Mouse (Mus musculus) layer of hippocampus, postnatal 10 days (tissue): ENCODE data around the gene Camta1. TPM values are rescaled to one million over a fixed set of nuclear protein-coding genes. Genes with fewer than 3 reads are reported as not detected.

Experiments
- DNase-seq, 2 experiments: peaks; one replicate each; pipeline ENCODE4 v3.0.0; 2021; ENCODE audit warnings: low spot score in 2 of 2
- total RNA-seq, 2 experiments: library from RNA; stranded (reverse); gene quantifications; 2 replicates each; pipeline ENCODE4 v1.2.3; 2021

Camta1 gene
- total RNA-seq, 2 experiments from 2014 or later, result 218 to 223 TPM

DNA sequence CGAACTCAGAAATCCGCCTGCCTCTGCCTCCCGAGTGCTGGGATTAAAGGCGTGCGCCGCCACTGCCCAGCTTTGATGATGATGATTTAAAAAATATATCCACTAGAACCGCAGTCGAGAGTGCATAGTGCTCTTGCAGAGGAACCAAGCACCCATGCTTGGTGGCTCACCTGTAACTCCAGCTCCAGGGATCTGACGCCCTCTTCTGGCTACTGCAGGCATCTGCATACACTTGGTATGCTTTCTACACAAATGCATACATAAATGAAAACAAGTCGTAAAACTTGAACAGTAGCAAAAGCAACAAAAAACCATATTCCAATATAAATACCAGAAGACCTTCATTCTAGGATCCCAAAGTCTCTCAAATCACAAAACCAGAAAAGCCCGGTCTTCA is 896.1 kb downstream of the Camta1 start:
- DNase-seq, result no peak

DNA sequence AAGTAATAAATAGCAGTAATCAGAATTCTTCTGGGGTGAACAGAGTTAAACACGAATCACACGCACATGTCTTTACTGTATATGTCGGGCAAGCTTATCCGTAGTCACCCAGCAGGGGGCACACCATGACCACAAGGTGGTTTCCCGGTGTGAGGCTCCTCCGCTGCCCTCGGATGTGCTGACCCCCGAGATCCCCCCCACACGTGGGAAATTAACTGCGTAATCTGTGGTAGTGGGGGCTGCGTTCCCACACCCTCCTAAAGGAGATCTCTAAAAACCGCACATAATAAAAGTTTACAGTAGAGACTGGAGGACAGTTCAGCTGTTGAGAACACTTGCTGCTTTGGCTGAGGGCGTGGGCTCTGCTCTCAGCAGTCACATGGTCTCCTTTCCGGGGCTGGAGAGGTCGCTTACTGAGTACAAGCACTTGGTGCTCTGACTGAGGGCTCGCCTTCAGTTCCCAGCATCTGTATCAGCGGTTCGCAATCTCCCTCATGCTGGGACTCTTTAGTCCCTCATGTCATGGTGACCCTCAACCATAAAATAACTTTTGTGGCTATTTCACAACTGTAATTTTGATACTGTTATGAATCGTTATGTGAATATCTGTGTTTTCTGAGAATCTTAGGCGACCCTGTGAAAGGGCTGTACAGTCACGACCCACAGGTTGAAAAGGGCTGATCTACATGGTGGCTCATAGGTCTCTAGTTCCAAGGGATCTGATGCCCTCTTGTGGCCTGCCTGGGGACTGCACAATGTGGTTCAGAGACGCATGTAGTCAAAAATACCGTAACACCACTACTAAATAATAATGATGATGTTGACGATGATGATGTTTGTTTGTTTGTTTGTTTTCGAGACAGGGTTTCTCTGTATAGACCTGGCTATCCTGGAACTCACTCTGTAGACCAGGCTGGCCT is 896.8 kb downstream of the Camta1 start:
- peak; percentile 92 to 94 for DNase-seq

DNA sequence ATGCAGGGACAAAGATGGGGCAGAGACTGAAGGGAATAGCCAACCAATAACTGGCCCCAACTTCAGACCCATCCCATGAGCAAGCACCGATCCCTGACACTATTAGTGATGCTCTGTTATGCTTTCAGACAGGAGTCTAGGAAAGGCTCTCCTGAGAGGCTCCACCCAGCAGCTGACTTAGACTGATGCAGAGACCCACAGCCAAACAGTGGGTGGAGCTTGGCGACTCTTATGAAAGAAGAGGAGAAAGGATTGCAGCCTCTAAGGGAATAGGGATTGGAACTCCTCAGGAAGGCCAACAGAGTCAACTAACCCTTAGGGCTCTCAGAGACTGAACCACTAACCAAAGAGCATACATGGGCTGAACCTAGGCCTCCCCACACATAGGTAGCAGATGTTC is 898.0 kb downstream of the Camta1 start:
- no peak for DNase-seq

DNA sequence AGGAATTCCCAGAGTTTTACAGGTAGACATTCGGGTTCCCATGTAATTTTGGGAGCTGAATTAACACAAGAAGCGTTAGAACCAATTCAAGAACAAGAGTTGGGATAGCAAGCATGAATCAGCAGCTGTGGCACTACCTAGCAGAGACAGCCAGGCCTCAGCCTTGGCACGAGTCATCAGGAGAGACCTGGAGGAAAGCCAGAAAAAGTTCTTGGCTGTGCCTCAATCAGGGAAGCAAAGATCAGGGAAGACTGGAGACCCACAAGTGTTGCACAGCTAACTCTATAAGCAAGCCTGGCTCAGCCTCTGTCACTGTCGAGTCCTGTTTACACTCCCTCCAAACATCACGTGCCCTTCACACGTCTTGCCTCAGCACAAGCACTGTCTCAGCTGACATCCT is 899.4 kb downstream of the Camta1 start:
- DNase-seq, result no peak

DNA sequence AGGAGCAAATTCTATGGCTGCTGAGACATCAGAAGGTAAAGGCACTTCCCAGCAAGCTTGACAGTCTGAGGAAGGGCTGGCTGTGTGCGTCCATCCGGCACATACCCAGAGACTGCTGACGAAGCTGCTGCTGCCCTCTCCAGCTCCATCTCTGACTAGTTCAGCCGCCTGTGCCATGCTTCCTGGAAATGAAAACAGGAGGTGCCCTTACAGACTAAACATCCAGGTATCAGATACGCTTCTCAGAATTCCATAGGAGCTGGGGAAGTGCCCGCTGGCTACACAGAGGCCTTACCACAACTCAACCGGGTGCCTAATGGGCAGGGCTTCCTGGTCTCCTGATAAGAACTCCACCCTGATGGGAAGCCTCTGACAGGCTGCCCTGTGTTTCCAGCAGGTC is 903.1 kb downstream of the Camta1 start:
- DNase-seq, result no peak

DNA sequence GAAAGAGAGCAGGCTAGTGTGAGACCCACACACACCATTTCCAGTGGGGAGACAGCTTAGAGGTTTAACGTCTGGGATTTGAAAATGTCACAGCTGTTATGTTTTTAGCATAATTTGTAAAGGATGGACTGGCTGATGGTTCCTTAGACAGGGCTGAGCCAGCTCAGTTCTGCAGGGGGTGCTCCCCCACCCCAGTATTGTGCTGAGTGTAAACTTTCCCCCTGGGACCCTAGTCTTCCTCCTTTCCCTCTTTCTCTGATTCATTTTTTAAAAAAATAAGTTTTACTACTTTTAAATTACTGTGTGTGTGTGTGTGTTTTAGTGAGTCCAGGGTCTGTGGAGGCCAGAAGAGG is 904.6 kb downstream of the Camta1 start:
- DNase-seq, result no peak

DNA sequence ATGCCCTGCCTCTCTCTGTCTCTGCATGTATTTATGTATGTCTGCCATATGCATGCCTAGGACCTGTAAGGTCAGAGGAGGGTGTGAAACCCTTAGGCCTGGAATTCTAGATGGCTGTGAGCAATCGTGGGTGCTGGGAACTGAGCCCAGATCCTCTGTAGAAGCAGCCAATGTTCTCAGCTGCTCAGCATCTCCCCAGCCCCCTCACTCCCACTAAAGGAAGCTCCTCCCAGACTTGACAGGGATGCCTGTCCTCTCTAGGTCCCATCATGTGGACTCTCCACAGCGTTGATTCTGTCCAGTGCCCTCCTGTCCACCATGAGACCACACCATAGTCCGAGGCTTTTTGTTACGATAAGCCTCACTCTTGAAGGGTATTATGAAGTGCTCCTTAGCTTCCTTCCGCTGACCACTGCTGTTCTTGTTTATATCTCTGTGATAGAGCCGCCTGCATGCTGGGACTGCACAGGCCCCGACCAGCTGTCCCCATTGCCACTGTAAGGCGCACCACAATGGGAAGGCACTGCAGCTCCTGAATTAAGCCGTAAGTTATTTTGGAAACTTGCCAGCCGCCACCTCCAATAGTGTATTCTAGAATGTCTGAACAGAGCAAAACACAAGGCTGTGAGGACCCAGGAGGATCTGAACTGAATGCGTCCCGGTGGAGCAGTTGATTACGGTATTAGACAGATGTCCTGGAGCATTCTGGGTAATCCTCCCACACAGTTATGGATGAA is 905.1 kb downstream of the Camta1 start:
- peak; percentile 30 for DNase-seq

DNA sequence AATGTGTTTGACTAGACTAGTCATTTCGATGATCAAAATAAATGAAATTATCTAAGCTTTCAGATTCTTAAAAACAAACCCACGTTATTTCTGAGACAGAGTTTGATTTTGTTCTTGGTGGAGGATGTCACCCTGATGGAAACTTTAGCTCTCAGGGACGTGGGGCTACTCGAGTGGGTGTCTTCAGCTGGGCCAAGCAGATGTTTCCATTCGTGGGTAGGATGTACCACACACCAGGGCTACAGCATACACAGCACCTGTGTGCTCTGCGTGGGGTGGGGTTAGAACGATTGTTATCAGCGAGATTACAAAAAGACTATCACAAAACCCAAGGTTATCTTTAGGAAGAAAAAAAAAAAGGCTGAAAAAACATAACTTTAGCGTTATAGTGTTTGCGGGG is 910.7 kb downstream of the Camta1 start:
- DNase-seq, result no peak

DNA sequence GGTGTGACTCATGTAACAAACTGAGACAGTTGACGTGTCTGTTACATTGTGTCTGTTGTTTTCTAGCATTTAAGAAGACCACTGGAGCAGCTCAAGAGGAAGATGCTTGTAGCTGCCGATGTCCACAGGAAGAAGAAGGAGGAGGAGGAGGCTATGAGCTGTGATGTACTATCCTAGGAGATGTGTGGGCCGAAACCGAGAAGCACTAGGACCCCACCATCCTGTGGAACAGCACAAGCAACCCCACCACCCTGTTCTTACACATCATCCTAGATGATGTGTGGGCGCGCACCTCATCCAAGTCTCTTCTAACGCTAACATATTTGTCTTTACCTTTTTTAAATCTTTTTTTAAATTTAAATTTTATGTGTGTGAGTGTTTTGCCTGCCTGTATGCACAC is 917.0 kb downstream of the Camta1 start:
- DNase-seq, result no peak

DNA sequence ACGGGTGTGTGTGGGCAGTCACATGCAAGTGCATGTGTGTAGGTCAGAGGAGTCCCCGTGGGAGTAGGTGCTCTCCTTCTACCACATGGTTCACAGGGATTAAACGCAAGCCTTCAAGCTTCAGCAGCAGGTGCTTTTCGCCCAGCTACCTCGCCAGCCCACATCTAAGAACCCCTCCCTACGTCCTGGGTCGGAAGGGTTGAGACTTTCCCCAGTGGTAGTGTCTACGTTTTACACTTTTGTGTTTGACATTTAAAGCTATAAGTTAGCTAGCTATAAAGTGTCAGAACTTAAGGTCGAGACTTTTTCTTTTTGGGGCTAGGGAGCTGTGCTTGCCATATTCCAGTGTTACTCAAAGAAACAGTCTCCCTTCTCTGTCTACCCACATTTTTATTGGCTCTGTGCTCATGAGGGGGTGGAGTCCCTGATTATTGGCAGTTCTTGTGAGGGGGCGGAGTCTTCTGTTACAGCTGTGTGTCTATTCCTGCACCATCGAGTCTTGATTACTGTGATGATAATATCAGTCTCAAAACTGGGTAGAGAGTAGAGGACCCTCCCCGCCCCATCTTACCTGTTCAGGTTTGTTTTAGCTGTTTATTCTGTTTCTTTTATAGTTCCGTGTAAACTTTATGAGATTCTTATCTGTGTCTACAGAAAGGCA is 921.6 kb downstream of the Camta1 start:
- no peak for DNase-seq

DNA sequence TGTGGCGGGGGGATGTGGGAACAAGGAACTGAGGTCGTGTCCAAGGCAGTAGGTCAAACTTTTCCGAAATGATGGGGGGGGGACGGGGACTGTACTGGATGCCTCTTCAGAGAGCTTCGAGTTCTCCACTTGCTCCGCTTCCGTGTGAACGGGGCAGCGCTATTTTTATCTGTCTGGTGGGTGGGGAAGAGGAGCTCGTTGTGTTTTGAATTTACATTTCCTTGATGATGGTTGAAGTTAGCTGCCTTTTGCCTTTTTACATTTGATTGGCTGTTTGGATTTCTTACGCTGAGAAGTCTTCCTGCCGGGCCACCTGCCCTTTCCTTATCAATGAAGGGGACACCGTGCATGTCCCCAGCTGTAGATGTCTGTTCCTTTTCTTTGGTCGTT is 923.6 kb downstream of the Camta1 start:
- no peak for DNase-seq

DNA sequence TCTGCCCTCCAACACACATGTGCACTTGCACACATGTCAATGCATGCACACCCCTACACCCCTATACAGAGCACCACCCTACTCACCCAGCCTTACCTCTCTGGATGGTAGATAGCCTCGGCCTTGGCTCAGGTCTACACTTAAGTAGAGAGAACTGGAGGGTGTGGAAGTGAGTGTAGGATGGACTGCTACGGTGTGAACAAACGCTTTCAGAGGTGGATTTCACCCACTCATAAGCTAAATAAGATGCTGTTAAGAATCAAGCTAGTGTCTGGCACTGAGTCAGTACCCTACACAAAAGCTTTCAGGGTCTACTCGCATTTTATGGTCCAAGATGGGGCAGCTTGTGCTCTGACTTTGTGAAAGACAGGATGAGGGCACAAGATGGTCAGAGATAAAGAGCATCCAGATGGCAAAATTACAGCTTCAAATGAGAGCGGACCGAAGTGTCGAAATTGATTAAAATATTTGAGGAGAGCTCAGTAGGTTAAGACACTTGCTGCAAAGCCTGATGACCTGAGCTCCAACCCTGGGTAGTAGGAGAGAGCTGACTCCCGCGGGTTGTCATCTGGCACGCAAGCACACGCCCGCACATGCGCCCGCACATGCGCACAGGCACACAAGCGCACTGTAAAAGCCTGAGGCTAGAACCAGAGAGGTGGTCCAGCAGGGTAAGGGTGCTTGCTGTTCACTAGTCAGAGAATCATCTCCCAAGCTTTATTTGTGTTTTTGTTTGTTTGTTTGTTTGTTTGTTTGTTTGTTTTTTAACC is 924.2 kb downstream of the Camta1 start:
- DNase-seq, result peak; percentile 26 to 33

DNA sequence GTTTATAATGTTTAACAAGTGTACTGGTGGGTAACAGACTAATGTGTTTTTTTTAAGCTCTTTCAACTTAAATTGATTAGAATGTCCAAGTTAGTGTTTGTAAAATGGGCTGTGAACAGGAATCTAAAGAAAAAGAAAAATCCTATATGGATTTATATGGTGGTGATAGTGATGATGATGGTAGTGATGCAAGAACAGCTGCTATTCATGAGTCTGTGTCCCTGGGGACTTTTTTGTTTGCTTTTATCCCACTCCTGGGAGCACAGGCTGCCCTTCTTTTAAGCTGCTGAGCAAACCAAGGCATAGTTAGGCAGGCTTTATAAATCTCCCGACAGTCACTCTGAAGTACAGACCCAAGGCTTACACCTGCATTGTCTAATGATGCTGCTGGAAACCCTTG is 928.2 kb downstream of the Camta1 start:
- no peak for DNase-seq

DNA sequence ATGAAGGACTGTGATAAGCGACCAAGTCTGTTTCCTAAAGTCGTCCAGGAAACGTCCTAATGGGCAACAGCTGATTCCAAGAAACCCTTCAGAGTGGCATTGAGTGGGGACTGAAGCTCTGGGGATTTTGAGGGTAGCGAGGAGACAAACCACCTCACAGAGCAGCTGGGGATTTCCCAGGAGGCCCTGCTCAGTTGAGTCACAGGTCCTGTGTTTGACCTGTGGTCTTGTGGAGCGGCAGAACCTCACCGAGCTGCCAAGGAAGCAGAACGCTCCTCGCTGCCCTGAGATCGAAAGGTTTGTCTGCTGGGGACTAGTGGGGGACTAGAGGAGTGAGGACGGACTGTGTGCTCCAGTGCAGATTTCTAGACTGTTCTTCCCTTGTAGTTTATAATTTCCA is 933.9 kb downstream of the Camta1 start:
- no peak for DNase-seq

DNA sequence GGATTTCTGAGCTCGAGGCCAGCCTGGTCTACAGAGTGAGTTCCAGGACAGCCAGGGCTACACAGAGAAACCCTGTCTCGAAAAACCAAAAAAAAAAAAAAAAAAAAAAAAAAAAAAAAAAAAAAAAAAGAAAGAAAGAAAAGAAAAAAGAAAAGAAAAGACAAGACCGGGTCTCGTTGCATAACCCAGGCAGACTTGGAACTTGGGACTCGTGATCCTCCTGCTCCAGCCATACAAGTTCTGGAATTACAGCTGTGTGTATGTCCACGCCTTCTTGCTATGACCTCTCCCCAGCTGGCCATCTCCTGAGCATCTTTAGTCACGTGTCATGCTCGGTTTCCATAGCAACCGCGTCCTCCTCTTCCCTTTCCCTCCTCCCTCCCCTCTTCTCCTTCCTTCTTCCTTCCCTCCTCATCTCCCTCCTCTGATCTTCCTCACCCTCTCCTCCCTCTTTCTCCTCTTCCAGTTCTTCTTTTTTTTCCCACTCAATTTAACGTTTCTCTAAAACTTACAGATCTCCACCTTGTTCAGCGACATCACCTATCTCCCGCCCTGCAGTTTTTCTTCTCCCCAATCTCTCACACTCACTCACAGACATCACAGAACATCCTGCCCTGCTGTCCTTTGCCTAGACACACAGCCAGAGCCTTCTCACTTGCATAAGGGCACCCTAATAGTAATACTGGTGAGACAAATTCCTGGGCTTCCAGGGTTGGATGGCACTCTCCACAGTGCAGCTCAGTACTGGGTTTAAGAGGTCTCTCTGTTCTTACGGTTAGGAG is 934.6 kb downstream of the Camta1 start:
- DNase-seq, result no peak

DNA sequence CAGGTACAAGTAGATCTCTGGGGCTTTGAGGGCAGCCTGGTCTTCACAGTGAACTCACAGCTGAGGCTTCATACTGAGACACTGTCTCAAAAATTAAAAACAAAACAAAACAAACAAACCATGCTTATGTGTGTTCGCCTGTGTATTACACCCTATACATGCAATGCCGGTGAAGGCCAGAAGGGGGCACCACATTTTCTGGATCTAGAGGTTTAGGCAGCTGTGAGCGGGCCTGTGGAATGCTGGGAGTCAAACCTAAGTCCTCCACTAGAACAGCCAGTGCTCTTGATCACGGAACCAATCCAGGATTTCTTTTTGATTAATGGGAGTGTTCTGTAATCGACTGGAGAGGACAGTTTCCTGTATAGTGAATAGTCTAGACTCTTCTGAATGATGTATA is 935.8 kb downstream of the Camta1 start:
- DNase-seq, result no peak

DNA sequence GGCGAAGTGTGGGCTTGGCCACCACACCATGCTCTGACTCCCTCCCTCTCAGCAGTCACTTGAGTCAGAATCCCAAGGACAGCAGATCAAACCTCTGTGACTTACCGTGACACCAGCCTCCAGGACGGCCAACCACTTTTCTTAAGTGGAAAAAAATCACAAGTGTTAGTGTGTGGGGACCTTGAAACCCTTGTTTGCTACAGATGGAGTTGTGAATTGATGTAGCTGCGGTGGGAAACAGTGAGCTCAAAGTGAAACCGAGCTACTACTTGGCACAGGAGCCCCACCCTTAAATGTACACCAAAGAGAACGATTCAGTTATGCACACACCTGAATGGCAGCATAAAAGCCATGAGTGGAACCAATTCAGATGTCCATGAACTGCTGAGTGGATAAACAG is 936.7 kb downstream of the Camta1 start:
- no peak for DNase-seq

DNA sequence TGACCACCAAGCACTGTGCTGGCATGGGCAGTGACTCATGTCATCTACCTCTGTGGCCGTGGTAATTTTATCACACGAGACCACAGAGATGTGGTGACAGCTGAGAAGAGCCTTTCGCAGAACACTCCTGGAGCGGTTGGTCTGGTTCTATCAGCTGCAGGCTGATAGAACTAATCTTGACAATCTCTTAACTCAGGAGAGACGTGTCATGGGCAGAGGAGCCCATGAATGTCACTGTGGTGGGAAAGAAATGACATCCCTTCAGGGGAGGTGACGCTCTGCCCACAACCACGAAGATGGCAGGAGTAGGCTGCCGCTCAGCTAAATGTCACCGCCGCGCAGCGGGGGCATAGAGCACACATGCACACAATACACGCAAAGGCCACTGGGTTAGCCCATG is 937.4 kb downstream of the Camta1 start:
- no peak for DNase-seq

DNA sequence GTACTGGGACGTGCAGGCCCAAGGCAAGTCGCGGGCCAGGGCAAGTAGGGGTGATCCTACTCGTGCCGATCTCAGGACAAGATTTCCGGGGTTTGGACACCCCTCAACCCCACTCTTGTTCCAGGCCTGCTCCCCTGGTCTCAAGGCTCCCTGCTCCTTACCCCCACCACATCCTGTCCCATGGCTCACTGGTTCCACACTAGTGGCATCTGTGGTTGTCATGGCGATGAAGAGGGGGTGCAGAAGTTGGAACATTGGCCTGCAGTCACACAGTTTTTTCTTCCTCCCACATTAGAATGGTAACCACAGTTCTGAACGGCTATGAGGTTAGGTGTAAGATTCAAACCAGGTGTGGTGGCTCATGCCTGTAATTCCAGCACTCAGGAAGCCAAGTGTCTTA is 940.5 kb downstream of the Camta1 start:
- DNase-seq, result no peak

DNA sequence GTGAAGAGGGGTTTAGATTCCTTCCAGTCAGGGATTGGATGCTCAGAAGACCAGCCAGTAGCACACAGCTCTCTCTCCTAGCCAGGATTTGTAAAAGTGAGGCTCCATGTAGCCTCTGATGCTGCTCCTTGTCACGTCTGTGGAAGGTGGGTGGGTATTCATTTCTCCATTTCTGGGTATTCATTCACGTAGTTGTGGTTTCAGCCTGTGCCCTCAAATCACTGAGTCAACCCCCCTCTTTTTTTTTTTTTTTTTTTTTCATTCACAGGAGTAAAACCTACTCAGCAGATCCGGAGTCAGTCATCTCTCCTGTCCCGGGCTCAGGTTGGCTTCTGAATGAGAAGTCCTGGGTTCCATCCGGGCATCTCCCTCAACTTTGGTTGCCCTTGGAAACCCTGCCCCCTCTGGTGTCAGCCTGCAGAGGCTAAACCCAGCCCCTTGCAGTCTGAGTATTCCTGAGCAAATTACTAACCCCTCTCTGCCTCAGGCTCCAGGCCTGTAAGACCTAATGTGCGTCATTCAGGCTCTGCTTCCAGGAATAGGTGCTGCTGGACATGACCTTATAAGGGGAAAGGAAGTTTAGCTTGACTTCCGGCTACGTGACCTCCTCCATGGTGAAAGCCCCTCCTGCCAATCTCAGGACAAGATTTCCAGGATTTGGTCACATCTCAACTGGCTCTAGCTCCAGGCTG is 944.2 kb downstream of the Camta1 start:
- DNase-seq, result no peak
